Mouse (Mus musculus) intestine, embryonic 15.5 days (tissue): ENCODE data around the gene Slc25a41. TPM values are rescaled to one million over a fixed set of nuclear protein-coding genes. Genes with fewer than 3 reads are reported as not detected.
A peak's percentile ranks its signal among the peaks of the same experiment; 100 is the strongest.

Experiments used
- ATAC-seq: fragments of 200-750 bp; cut with Nextera tagmentation; 2 replicates; pipeline ENCODE4 v1.8.0; 2017; ENCODE audit warnings: moderate TSS enrichment, moderate library complexity
- H3K27ac ChIP-seq: fragments of 300-500 bp; sonication (generic); 2 replicates; pipeline ENCODE4 v1.5.1; 2015; ENCODE audit warnings: mild to moderate bottlenecking, inconsistent platforms
- H3K27me3 ChIP-seq: fragments of 300-500 bp; sonication (generic); replicated peaks from 2 replicates; pipeline ENCODE4 v1.6.1; 2015; ENCODE audit warnings: inconsistent platforms
- H3K36me3 ChIP-seq: fragments of 300-500 bp; sonication (generic); 2 replicates; pipeline ENCODE4 v1.6.1; 2015; ENCODE audit warnings: inconsistent platforms
- H3K4me1 ChIP-seq: fragments of 300-500 bp; sonication (generic); replicated peaks from 2 replicates; pipeline ENCODE4 v1.6.1; 2015; ENCODE audit warnings: inconsistent platforms
- H3K4me2 ChIP-seq: fragments of 300-500 bp; sonication (generic); replicated peaks from 2 replicates; pipeline ENCODE4 v1.6.1; 2015; ENCODE audit warnings: mild to moderate bottlenecking, inconsistent platforms
- H3K4me3 ChIP-seq: fragments of 300-500 bp; sonication (generic); replicated peaks from 2 replicates; pipeline ENCODE4 v1.5.1; 2015; ENCODE audit warnings: inconsistent platforms
- H3K9ac ChIP-seq: fragments of 300-500 bp; sonication (generic); 2 replicates; pipeline ENCODE4 v1.6.1; 2015; ENCODE audit warnings: inconsistent platforms
- H3K9me3 ChIP-seq: fragments of 300-500 bp; sonication (generic); 2 replicates; pipeline ENCODE4 v1.6.1; 2016; ENCODE audit warnings: inconsistent platforms
- WGBS: fragments of 180-500 bp; shearing (Covaris S2); methylation state at CpG from one replicate; pipeline ENCODE4 v1.1.7; 2015; 5-methylcytosine and 5-hydroxymethylcytosine counted together
- polyA plus RNA-seq: library from polyadenylated mRNA; unstranded; fragments of >200 nt; fragmentation: Nextera tagmentation; extraction: Ambion mirVana; gene quantifications from 2 replicates; pipeline ENCODE4 v1.2.1, GENCODE M21; 2015

Slc25a41 gene
- not detected in 2 replicates for polyA plus RNA-seq

DNA sequence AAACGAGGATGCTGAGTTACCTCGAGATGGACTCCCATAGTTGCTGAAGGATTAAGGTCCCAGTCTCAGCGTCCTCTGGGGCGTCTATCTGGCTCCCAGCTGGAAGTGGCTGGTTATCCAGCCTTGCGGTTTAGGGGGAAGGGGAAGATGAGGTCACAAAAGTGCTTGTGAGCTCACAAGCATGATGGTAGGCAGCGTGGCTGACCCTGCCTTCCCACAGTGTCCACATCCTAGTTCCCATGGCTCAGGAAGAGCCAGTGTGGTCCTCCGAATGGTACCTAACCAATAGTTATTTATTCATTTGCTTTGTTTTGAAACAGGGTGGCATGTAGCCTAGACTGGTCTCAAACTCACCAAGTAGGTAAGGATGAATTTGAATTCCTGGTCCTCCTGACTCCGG is at the start of gene Slc25a41:
Gene Slc25a41, minus strand, starts transcription at position 101 of the 400 bp plus-strand sequence.
- ATAC-seq, result no peak
- Histone ChIP-seq H3K36me3 (no peaks in the 10 kb centered on the region), H3K9ac (no peak within 1 kb of the TSS), H3K4me1 (0 out of 2 replicates have a peak, but pooled peaks cover 3% of the 10 kb centered on the region), H3K4me3 (no peak within 1 kb of the TSS), H3K4me2 (no peak within 1 kb of the TSS), H3K9me3 (no peaks in the 10 kb centered on the region), H3K27me3 (peaks cover 4% of the 10 kb centered on the region; the same call in 1 of the 2 replicates), H3K27ac (no peak within 1 kb of the TSS)
- whole genome bisulfite sequencing, result 71% methylated on average over 8 of the region's 8 CpGs

DNA sequence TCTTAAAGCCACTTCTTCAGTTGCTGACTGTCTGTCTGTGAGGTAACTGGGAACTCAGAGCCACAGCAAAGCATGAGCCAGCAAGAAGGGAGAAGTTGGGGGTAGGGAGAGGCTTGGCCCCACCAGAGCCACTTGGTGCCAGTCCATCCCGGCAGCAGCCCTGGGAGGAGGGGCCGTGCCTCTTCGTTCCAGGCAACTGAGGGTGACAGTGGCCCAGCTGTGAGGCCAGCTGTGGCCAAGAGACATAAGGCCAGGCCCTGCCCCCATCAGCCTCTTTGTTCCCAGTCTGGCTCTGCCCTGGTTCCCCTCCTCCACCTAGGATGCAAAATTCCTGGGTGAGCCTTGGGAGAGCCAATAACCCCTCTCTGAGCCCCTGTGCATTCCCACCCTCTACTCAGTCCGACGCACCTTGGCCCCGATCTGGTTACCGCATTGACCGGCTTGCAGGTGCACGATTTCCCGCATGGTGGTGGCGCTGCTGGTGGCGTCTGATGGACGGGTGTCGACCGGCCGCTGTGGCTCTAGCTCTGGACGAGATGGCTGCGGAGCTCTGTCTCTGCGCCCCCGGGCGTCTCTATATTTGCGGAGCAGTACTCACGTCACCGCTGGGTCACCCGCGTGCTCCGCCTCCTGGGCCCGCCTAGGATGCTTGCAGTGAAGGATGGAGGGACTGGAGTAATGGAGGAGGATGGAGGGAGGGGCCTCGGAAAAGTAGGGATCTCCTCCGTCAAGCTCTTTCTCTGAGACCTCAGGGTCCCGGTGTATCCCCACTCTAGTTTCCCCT is 45.8 kb upstream of the Slc25a41 start, which contains the start of gene Tubb4a:
Gene Tubb4a, minus strand, starts transcription at position 734 of the 784 bp plus-strand sequence.
- Histone ChIP-seq H3K9me3 (no peaks in the 10 kb centered on the region), H3K27me3 (no peaks in the 10 kb centered on the region; the same call in 1 of the 2 replicates), H3K4me2 (peak within 1 kb of the TSS; percentile 74), H3K4me1 (peaks cover 9% of the 10 kb centered on the region), H3K27ac (no peak within 1 kb of the TSS), H3K4me3 (peak within 1 kb of the TSS; percentile 37), H3K36me3 (no peaks in the 10 kb centered on the region), H3K9ac (peak within 1 kb of the TSS; percentile 37)
- under 1% methylated on average over 31 of the region's 31 CpGs for WGBS
- ATAC-seq, result peak; percentile 70

DNA sequence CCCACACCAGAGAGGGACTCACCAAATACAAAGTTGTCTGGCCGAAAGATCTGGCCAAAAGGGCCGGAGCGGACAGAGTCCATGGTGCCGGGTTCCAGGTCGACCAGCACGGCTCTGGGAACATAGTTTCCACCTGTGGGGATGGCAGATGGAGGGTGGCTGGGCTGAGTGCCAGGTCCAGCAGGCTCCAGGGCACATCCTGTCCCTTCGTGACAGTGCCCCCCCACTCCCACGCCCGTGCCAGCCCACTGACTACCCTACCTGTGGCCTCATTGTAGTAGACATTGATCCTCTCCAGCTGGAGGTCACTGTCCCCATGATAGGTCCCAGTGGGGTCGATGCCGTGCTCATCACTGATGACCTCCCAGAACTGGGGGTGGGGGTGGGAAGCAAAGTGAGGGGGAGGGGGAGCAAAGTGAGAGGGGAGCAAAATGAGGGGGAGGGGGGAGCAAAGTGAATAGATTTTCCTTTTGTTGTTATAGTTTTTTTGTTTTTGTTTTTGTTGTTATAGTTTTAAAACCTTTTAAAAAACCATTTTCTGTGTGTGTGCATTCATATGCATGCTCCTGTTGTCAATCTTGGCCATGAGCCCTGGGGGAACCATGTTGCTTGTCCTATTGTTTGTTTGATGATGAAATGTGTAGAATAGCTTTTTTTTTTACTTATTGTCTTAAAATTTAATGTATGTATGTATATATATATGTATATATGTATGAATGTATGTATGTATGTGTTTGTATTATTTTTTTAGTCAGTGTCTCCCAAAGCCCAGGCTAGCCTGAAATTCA is 44.7 kb upstream of the Slc25a41 start:
- H3K4me2 ChIP-seq, result no peak overlapping the region
- H3K27me3 ChIP-seq, result no peaks in the 10 kb centered on the region; the same call in 1 of the 2 replicates
- no peaks in the 10 kb centered on the region for H3K9me3 ChIP-seq
- WGBS, result 88% methylated on average over 11 of the region's 11 CpGs
- H3K4me3 ChIP-seq, result no peak overlapping the region
- H3K4me1 ChIP-seq, result peaks cover 9% of the 10 kb centered on the region
- no peaks in the 10 kb centered on the region for H3K36me3 ChIP-seq
- H3K27ac ChIP-seq, result no peak overlapping the region
- no peak overlapping the region for H3K9ac ChIP-seq
- ATAC-seq, result no peak

DNA sequence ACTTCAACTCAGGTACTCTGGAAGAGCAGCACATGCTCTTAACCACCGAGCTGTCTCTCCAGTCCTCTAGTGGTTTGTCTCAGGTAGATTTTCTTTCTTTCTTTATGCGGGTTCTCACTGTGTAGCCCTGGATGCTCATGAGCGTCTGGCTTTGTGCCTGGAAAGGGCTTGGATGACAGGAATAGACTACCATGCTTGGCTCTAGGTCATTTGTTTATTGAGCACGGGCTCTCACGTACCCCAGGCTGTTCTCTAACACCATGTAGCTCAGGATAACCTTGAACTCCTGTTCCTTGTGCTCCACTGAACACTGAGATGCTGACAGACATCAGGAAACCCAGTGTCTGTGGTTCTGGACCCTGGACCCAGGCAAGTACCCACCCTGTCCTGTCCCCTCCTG is 41.0 kb upstream of the Slc25a41 start:
- no peak overlapping the region for H3K4me2 ChIP-seq
- 78% methylated on average over 5 of the region's 5 CpGs for WGBS
- no peak overlapping the region for H3K9ac ChIP-seq
- no peaks in the 10 kb centered on the region for H3K36me3 ChIP-seq
- peaks cover 23% of the 10 kb centered on the region for H3K4me1 ChIP-seq
- ATAC-seq, result no peak
- H3K9me3 ChIP-seq, result no peaks in the 10 kb centered on the region
- no peaks in the 10 kb centered on the region; the same call in 1 of the 2 replicates for H3K27me3 ChIP-seq
- H3K27ac ChIP-seq, result no peak overlapping the region
- no peak overlapping the region for H3K4me3 ChIP-seq

DNA sequence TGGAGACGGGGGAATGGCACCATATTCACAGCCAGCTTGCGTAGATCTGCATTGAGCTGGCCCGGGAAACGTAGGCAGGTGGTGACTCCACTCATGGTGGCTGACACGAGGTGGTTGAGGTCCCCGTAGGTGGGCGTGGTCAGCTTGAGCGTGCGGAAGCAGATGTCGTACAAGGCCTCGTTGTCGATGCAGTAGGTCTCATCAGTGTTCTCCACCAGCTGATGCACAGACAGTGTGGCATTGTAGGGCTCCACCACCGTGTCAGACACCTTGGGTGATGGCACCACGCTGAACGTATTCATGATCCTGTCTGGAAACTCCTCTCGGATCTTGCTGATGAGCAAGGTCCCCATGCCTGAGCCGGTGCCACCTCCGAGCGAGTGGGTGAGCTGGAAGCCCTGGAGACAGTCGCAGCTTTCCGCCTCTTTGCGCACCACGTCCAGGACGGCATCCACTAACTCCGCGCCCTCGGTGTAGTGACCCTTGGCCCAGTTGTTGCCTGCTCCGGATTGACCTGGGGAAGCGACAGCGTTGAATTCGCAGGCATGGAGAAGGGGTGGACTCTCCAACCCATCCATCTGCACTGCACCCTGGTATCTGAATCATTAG is 39.9 kb upstream of the Slc25a41 start:
- no peaks in the 10 kb centered on the region for H3K36me3 ChIP-seq
- H3K4me2 ChIP-seq, result no peak overlapping the region
- ATAC-seq, result no peak
- H3K9ac ChIP-seq, result no peak overlapping the region
- H3K4me1 ChIP-seq, result peaks cover 17% of the 10 kb centered on the region; the same call in 1 of the 2 replicates
- no peak overlapping the region for H3K27ac ChIP-seq
- no peaks in the 10 kb centered on the region for H3K9me3 ChIP-seq
- WGBS, result 93% methylated on average over 31 of the region's 31 CpGs
- H3K4me3 ChIP-seq, result no peak overlapping the region
- no peaks in the 10 kb centered on the region for H3K27me3 ChIP-seq

DNA sequence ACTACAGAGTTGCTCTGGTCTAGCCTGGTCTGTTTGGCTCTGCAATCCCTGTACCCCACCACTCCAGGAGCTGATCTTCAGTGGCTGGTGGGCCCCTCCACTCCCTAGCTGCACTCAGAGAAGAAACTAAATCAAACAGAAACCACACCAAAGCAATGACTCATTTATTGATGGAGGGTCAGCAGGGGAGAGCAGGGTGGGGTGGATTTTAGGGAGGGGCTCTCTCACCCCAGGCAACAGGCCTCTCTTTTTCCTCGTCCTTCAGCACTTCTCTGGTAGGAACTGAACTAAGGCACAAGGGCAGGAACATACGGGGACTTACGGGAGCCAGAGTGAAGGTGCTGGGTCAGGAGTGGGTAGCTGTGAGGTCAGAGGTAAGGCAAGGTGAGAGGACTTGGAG is 38.5 kb upstream of the Slc25a41 start:
- no peaks in the 10 kb centered on the region for H3K9me3 ChIP-seq
- 32% methylated on average over 3 of the region's 3 CpGs for WGBS
- H3K9ac ChIP-seq, result no peak overlapping the region
- H3K4me3 ChIP-seq, result no peak overlapping the region
- no peaks in the 10 kb centered on the region for H3K27me3 ChIP-seq
- H3K36me3 ChIP-seq, result no peaks in the 10 kb centered on the region
- ATAC-seq, result peak; percentile 63
- no peak overlapping the region for H3K27ac ChIP-seq
- peaks cover 17% of the 10 kb centered on the region; the same call in 1 of the 2 replicates for H3K4me1 ChIP-seq
- no peak overlapping the region for H3K4me2 ChIP-seq

DNA sequence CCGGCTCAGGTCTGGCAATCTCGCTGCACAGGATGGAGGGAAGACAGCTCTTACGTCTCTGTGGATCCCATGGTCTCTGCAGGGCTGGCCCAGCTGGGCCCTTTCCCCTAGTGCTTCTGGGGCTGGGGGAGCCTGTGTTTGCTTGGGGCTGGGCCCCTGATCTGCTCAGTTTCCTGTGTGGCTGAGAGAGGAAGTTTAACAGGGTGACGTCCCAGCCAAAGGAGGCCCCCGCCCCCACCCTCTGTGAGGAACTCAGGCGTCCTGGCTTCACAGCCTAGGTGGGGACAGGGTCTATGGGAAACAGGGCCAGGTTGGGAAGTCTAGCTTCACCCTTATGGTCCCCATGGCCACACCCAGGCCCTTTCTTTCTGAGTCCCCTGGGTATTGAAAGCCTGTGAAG is 36.9 kb upstream of the Slc25a41 start, which contains the start of gene Dennd1c:
Gene Dennd1c, minus strand, starts transcription at position 179 of the 400 bp plus-strand sequence.
- 0 out of 2 replicates have a peak, but pooled peaks have one; percentile 9 for ATAC-seq
- Histone ChIP-seq H3K9ac (peak within 1 kb of the TSS; percentile 20; the same call in 1 of the 2 replicates), H3K27ac (0 out of 2 replicates have a peak within 1 kb of the TSS, but pooled peaks have one; percentile 17), H3K4me3 (no peak within 1 kb of the TSS), H3K27me3 (no peaks in the 10 kb centered on the region), H3K36me3 (no peaks in the 10 kb centered on the region), H3K4me1 (peaks cover 15% of the 10 kb centered on the region; the same call in 1 of the 2 replicates), H3K4me2 (peak within 1 kb of the TSS; percentile 19; the same call in 1 of the 2 replicates), H3K9me3 (no peaks in the 10 kb centered on the region)
- 29% methylated on average over 6 of the region's 6 CpGs for WGBS

DNA sequence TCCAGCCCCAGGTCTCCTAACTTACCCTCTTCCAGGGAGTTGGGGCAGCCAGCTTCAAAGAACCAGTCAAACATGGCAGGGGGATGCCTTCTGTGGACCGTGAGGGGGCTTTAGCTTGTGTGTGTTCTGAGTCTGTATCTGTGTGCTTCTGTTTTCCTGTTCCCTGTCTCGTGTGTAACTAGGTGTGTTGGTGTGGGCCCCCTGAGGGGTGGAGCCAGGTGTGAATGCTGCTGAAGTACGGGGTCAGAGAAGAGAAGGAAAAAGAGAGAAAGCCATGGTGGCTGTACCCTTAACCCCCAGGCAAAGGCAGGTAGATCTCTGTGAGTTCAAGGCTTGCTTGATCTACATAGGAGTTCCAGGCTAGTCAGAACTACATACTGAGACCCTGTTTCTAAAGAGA is 35.5 kb upstream of the Slc25a41 start:
- Histone ChIP-seq H3K36me3 (no peaks in the 10 kb centered on the region), H3K4me1 (peaks cover 15% of the 10 kb centered on the region; the same call in 1 of the 2 replicates), H3K4me2 (no peak overlapping the region), H3K27ac (no peak overlapping the region), H3K9ac (no peak overlapping the region), H3K27me3 (no peaks in the 10 kb centered on the region), H3K4me3 (no peak overlapping the region), H3K9me3 (no peaks in the 10 kb centered on the region)
- WGBS, result 40% methylated on average over 3 of the region's 3 CpGs
- ATAC-seq, result no peak

DNA sequence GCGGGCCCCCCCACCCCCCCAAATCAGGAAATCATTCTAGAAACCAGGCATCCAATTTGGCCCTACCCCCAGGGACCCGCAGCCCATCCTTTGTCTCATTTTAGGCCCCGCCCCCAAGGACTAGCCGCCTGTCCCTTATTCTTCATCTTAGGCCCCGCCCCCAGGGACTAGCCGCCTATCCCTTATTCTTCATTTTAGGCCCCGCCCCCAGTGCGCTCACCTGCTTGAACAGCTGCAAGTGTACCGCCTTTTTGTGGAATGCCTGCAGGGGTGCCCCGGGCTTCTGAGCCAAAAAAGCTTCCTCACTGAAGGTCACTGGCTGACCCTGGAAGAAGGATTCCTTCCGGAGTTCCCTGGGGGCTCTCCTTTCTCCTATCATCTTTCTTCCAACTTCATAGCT is 29.2 kb upstream of the Slc25a41 start:
- H3K9ac ChIP-seq, result no peak overlapping the region

DNA sequence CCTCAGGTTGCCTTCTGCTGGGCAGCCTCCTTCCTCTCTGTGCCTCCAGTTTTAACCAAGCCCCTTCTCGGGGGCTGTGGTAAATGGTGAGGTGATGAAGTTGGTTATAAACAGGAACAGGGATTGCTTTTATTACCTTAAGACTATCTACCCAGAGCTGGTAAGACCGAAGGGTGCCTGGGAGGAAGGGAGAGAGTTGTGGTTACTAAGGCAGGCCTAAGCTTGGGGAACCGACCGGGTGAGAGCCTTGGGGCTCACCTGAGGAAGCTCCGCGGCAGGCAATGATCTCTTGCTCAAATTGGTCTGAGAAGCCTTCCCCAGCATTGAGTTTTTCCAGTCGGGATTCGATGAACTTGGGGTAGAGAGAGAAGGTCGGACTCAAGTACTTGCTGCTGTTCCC is 28.8 kb upstream of the Slc25a41 start:
- no peaks in the 10 kb centered on the region for H3K27me3 ChIP-seq
- H3K4me1 ChIP-seq, result peaks cover 10% of the 10 kb centered on the region; the same call in 1 of the 2 replicates
- H3K36me3 ChIP-seq, result no peaks in the 10 kb centered on the region
- H3K9ac ChIP-seq, result no peak overlapping the region
- no peaks in the 10 kb centered on the region for H3K9me3 ChIP-seq
- H3K4me3 ChIP-seq, result no peak overlapping the region
- ATAC-seq, result peak; percentile 55
- 11% methylated on average over 9 of the region's 9 CpGs for WGBS
- peak overlapping the region; percentile 39 for H3K4me2 ChIP-seq
- H3K27ac ChIP-seq, result no peak overlapping the region

More for the DNA sequence above, 29.2 kb upstream of the Slc25a41 start:
- Histone ChIP-seq H3K4me1 (peaks cover 7% of the 10 kb centered on the region; the same call in 1 of the 2 replicates), H3K9me3 (no peaks in the 10 kb centered on the region), H3K27ac (no peak overlapping the region), H3K4me2 (peak overlapping the region; percentile 39), H3K36me3 (no peaks in the 10 kb centered on the region), H3K4me3 (no peak overlapping the region), H3K27me3 (no peaks in the 10 kb centered on the region)
- peak; percentile 86 for ATAC-seq
- WGBS, result 5% methylated on average over 11 of the region's 11 CpGs

DNA sequence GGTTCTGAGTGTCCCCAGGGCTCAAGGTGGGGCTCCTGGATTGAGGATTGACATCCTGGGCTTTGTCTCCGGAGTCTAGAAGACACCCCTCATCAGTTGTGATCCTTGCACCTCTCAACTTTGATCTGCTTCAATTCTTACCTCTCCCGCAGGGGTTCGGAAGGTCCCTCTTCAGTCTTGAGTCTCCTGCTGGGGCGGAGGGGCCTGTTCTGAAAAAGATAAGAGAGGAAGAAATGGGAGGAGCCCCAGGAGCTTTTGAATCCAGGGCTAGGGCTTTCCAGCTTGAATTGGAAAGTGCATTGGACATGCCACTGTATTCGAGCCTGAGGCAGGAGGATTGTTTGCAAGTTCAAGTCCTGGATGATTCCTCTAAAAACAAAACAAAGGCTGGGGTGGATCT is 25.5 kb upstream of the Slc25a41 start:
- Histone ChIP-seq H3K27ac (no peak overlapping the region), H3K4me3 (no peak overlapping the region), H3K9me3 (no peaks in the 10 kb centered on the region), H3K4me1 (peaks cover 12% of the 10 kb centered on the region; the same call in 1 of the 2 replicates), H3K9ac (no peak overlapping the region), H3K4me2 (no peak overlapping the region), H3K36me3 (no peaks in the 10 kb centered on the region), H3K27me3 (peaks cover 13% of the 10 kb centered on the region)
- whole genome bisulfite sequencing, result 64% methylated on average over 5 of the region's 5 CpGs
- no peak for ATAC-seq
